ENCODE assay signal across 10 mouse cellular contexts in genomic region chr2:168726007-168726406, GRCm38 (mm10). TPM values are rescaled to one million over a fixed set of nuclear protein-coding genes. Genes with fewer than 3 reads are reported as not detected.
DNase-seq lines count a peak whose midpoint lies in the region; ATAC-seq and TF ChIP-seq lines count a peak whose summit lies in the region.
"Had no signal": no experiment of that assay in that cellular context is flagged by ENCODE, and none has a peak within 500 bp of the region (broad histone marks: within the 10 kb centered on the region; RNA-seq: fewer than 3 reads in every experiment).

No protein-coding gene starts in this region.

- H3K4me3 ChIP-seq in forebrain, embryonic 15.5 days = no peak overlapping the region
- no peak overlapping the region for H3K4me3 ChIP-seq in lung, postnatal 0 days (ENCODE audit: low read depth, low read length)
- H3K4me3 ChIP-seq in stomach, postnatal 0 days (ENCODE audit: low read depth, low read length) = no peak overlapping the region

- peak; percentile 40 for DNase-seq in urinary bladder, postnatal 14 days (ENCODE audit: low spot score)
- DNase-seq in urinary bladder, postnatal 25 days (ENCODE audit: low spot score) = no peak
- DNase-seq in kidney, adult 9 months = peak; percentile 80
- peak; percentile 44 for DNase-seq in lung, postnatal 0 days (ENCODE audit: low spot score)
- peak; percentile 66 for DNase-seq in stomach, postnatal 0 days (ENCODE audit: low spot score)
- DNase-seq in gastrocnemius, postnatal 4 days (ENCODE audit: low spot score in 2 of 2) = no peak
- no peak for DNase-seq in gastrocnemius, adult 18-20 months (ENCODE audit: low spot score)

- H3K4me1 ChIP-seq in forebrain, embryonic 15.5 days = peaks cover 11% of the 10 kb centered on the region
- no peaks in the 10 kb centered on the region for H3K4me1 ChIP-seq in lung, postnatal 0 days (ENCODE audit: insufficient read depth, low read depth, low read length)
- no peaks in the 10 kb centered on the region for H3K4me1 ChIP-seq in stomach, postnatal 0 days (replicated peaks; ENCODE audit: control insufficient read depth, insufficient read depth)

- no peaks in the 10 kb centered on the region for H3K27me3 ChIP-seq in forebrain, embryonic 15.5 days
- H3K27me3 ChIP-seq in lung, postnatal 0 days (replicated peaks; ENCODE audit: insufficient read depth, low read length) = no peaks in the 10 kb centered on the region
- H3K27me3 ChIP-seq in stomach, postnatal 0 days (ENCODE audit: control insufficient read depth, insufficient read depth, low read length) = no peaks in the 10 kb centered on the region

- TF ChIP-seq EP300 in lung, postnatal 0 days (IDR thresholded peaks at IDR 0.05) = no peak
- no peak for TF ChIP-seq EP300 in stomach, postnatal 0 days (optimal IDR thresholded peaks at IDR 0.05)

- 45% methylated on average over 6 of the region's 6 CpGs for WGBS in forebrain, embryonic 15.5 days
- 30% methylated on average over 6 of the region's 6 CpGs for WGBS in lung, postnatal 0 days
- WGBS in stomach, postnatal 0 days = 35% methylated on average over 6 of the region's 6 CpGs

- peak; percentile 62 for ATAC-seq in forebrain, embryonic 15.5 days (replicated peaks)
- peak; percentile 66 for ATAC-seq in lung, postnatal 0 days
- ATAC-seq in stomach, postnatal 0 days (ENCODE audit: low FRiP score, low TSS enrichment) = peak; percentile 77

- no peak overlapping the region for H3K9ac ChIP-seq in forebrain, embryonic 15.5 days (replicated peaks)
- no peak overlapping the region for H3K9ac ChIP-seq in lung, postnatal 0 days (replicated peaks; ENCODE audit: low read depth)
- H3K9ac ChIP-seq in stomach, postnatal 0 days (ENCODE audit: low read length) = no peak overlapping the region

- H3K36me3 ChIP-seq in forebrain, embryonic 15.5 days = no peaks in the 10 kb centered on the region
- no peaks in the 10 kb centered on the region for H3K36me3 ChIP-seq in lung, postnatal 0 days (ENCODE audit: insufficient read depth, low read length)
- H3K36me3 ChIP-seq in stomach, postnatal 0 days (ENCODE audit: control insufficient read depth, insufficient read depth, low read length) = no peaks in the 10 kb centered on the region

- H3K4me2 ChIP-seq in forebrain, embryonic 15.5 days (replicated peaks) = no peak overlapping the region
- H3K4me2 ChIP-seq in lung, postnatal 0 days (replicated peaks; ENCODE audit: low read depth, low read length) = no peak overlapping the region
- H3K4me2 ChIP-seq in stomach, postnatal 0 days (replicated peaks; ENCODE audit: low read depth) = no peak overlapping the region

- no peak for TF ChIP-seq CTCF in lung, postnatal 0 days (IDR thresholded peaks at IDR 0.05)
- no peak for TF ChIP-seq CTCF in stomach, postnatal 0 days (IDR thresholded peaks at IDR 0.05; ENCODE audit: low read depth)

- H3K9me3 ChIP-seq in forebrain, embryonic 15.5 days = no peaks in the 10 kb centered on the region
- no peaks in the 10 kb centered on the region for H3K9me3 ChIP-seq in lung, postnatal 0 days (ENCODE audit: low read length)
- no peaks in the 10 kb centered on the region for H3K9me3 ChIP-seq in stomach, postnatal 0 days (ENCODE audit: control insufficient read depth, low read length)

- H3K27ac ChIP-seq in forebrain, embryonic 15.5 days (replicated peaks) = 0 out of 2 replicates have a peak overlapping the region, but pooled peaks have one; percentile 17
- H3K27ac ChIP-seq in lung, postnatal 0 days (ENCODE audit: low read length) = no peak overlapping the region
- no peak overlapping the region for H3K27ac ChIP-seq in stomach, postnatal 0 days (replicated peaks)

RNA-seq across cellular contexts. Expression of gene Atp9a, which starts 16.2 kb away (rescaled TPM):
- 60.4 and 91.5 TPM in 2 replicates for polyA plus RNA-seq in forebrain, embryonic 15.5 days (2015; fragmentation: Nextera tagmentation; extraction: Ambion mirVana)
- 19.5 and 21.1 TPM in 2 replicates for polyA plus RNA-seq in lung, postnatal 0 days (2015; fragmentation: Nextera tagmentation; extraction: Ambion mirVana)
- polyA plus RNA-seq in stomach, postnatal 0 days (2015; fragmentation: Nextera tagmentation; extraction: Ambion mirVana) = 24.1 and 29.2 TPM in 2 replicates
- 10 to 100 TPM; 69.3 to 86.1 TPM for total RNA-seq in gastrocnemius, postnatal 4 days (2021)
- 10 to 100 TPM; 30.4 to 32.3 TPM for total RNA-seq in gastrocnemius, adult 18-20 months (2021)

RNA-seq across cellular contexts. Expression of gene Sall4, which starts 41.7 kb away (rescaled TPM):
- polyA plus RNA-seq in forebrain, embryonic 15.5 days (2015; fragmentation: Nextera tagmentation; extraction: Ambion mirVana) = 0.47 and 0.88 TPM in 2 replicates
- polyA plus RNA-seq in lung, postnatal 0 days (2015; fragmentation: Nextera tagmentation; extraction: Ambion mirVana) = not detected in 2 replicates
- 0.05 and 0.18 TPM in 2 replicates for polyA plus RNA-seq in stomach, postnatal 0 days (2015; fragmentation: Nextera tagmentation; extraction: Ambion mirVana)
- total RNA-seq in gastrocnemius, postnatal 4 days (2021) = under 1 TPM; 0.31 to 0.39 TPM
- 1 to 10 TPM; 2.4 to 3.0 TPM for total RNA-seq in gastrocnemius, adult 18-20 months (2021)
- total RNA-seq: neutrophil, adult 5-6 weeks had no signal
- polyA plus RNA-seq: gonadal fat pad, adult 2 months had no signal

Comparison
In these comparisons a context has a peak if more than half of its experiments do, and no peak if none do; other contexts are left out.
1. DNase-seq: peak in urinary bladder, postnatal 14 days (single experiment), kidney, adult 9 months (single experiment), lung, postnatal 0 days (single experiment) and stomach, postnatal 0 days (single experiment); none in urinary bladder, postnatal 25 days (single experiment), gastrocnemius, postnatal 4 days (0 of 2) and gastrocnemius, adult 18-20 months (single experiment).
2. Peak in every context shown above with its lines, with median percentiles within 50 percentile points of each other: ATAC-seq.